Mouse (Mus musculus) lung, postnatal 0 days (tissue): Measurements from ENCODE around the gene Sccpdh.

Source experiments
- CTCF ChIP-seq: IDR thresholded peaks from 2 replicates; pipeline ENCODE4 v1.5.1; 2016; ENCODE audit warnings: antibody characterized with exemption, mild to moderate bottlenecking
- EP300 ChIP-seq: IDR thresholded peaks from 2 replicates; pipeline ENCODE4 v1.6.1; 2016; ENCODE audit warnings: antibody characterized with exemption, mild to moderate bottlenecking, control low read depth

DNA sequence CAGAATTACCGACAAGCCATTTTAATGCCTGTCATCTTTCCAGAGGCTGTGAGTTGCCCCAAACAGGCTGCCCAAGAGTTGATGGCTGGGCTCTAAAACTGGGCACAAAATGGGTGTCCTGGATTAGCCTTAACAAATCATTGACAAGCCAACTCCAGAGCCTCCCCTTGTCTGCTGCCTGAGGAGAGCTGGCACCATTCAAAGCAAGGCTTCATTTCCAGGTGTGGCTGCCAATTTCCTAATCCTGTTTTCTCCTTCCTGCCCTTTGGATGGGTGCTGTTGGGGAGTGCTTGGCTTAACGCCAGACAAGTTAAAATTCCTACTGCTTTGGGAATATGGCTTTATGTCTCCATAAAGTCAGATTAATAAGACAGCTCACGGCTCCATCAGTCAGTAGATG, 23.9 kb upstream of the Sccpdh start:
- TF ChIP-seq CTCF (no peak), EP300 (no peak)
